Mouse (Mus musculus): ENCODE measurements around the gene Serpinb1c. TPM values are rescaled to one million over a fixed set of nuclear protein-coding genes. Genes with fewer than 3 reads are reported as not detected.
"Not testable (repeated sequence)": the region's sequence is repeated elsewhere in the genome, so short reads cannot be mapped to it uniquely, and the experiment has no call there.

Serpinb1c gene
- polyA plus RNA-seq, 1 experiment from 2014 or later, result not detected

DNA sequence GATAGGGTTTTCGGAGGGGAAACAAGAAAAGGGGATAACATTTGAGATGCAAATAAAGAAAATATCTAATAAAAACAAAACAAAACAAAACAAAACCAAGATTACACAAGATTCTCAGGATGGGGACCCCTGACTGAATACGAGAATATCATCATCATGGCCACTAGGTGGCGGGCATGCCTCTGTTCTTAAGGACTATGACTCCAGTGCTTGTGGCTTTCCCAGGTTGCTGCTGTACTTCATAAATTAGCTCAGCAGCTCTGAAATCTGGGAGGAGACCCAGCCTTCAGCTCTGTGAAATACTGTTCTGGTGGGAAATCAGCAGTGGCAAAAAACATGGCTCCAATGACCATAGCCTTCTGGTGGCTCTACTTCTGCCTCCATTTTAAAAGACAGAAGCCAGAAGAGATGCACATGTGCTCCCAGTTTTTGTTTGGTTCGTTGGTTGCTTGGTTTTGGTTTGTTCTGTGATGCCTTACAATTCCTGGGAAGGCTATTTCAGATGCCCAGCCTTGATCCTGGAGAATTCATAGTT lies 4.5 kb upstream of the Serpinb1c start:
- H3K9me3 ChIP-seq (replicated peaks), result no peaks in the 10 kb centered on the region
- no peaks in the 10 kb centered on the region for H3K36me3 ChIP-seq
- peak; percentile 57 for DNase-seq (ENCODE audit: low spot score)
- no peaks in the 10 kb centered on the region for H3K27me3 ChIP-seq (ENCODE audit: low read depth, poor library complexity, severe bottlenecking)
- H3K4me3 ChIP-seq, result no peak overlapping the region
- 20% methylated on average over 4 of the region's 4 CpGs for WGBS
- H3K27ac ChIP-seq (replicated peaks), result no peak overlapping the region
- H3K4me1 ChIP-seq, result no peaks in the 10 kb centered on the region

- H3K4me3 ChIP-seq, result no peak overlapping the region
- H3K27ac ChIP-seq (replicated peaks), result no peak overlapping the region
- 21% methylated on average over 2 of the region's 2 CpGs for WGBS
- H3K27me3 ChIP-seq (ENCODE audit: low read depth, poor library complexity, severe bottlenecking), result no peaks in the 10 kb centered on the region
- H3K9me3 ChIP-seq (replicated peaks), result no peaks in the 10 kb centered on the region
- no peaks in the 10 kb centered on the region for H3K36me3 ChIP-seq
- DNase-seq (ENCODE audit: low spot score), result no peak
- no peaks in the 10 kb centered on the region for H3K4me1 ChIP-seq
These were observed 2.6 kb upstream of the Serpinb1c start for GRCm38 (mm10) chr13:32900639-32901038.

- WGBS, result 81% methylated on average over 2 of the region's 2 CpGs
- H3K4me3 ChIP-seq, result not testable (repeated sequence)
These were observed 1.1 kb upstream of the Serpinb1c start for GRCm38 (mm10) chr13:32899114-32899513.

GRCm38 (mm10) chr13:32896931-32897330 lies 1.1 kb downstream of the Serpinb1c start:
- Histone ChIP-seq H3K36me3 (no peaks in the 10 kb centered on the region), H3K9me3 (replicated peaks) (no peaks in the 10 kb centered on the region), H3K4me3 (no peak overlapping the region), H3K4me1 (no peaks in the 10 kb centered on the region), H3K27me3 (ENCODE audit: low read depth, poor library complexity, severe bottlenecking) (no peaks in the 10 kb centered on the region), H3K27ac (replicated peaks) (no peak overlapping the region)
- WGBS, result 79% methylated on average over 4 of the region's 4 CpGs
- DNase-seq (ENCODE audit: low spot score), result no peak

More at GRCm38 (mm10) chr13:32899114-32899513, 1.1 kb upstream of the Serpinb1c start:
- not testable (repeated sequence) for H3K27me3 ChIP-seq (ENCODE audit: low read depth, poor library complexity, severe bottlenecking); H3K4me1 ChIP-seq; H3K27ac ChIP-seq (replicated peaks); H3K36me3 ChIP-seq; DNase-seq (ENCODE audit: low spot score); H3K9me3 ChIP-seq (replicated peaks)

GRCm38 (mm10) chr13:32884755-32885154 lies 13.3 kb downstream of the Serpinb1c start:
- Histone ChIP-seq H3K27me3 (ENCODE audit: low read depth, poor library complexity, severe bottlenecking) (no peaks in the 10 kb centered on the region), H3K9me3 (replicated peaks) (no peaks in the 10 kb centered on the region), H3K27ac (replicated peaks) (no peak overlapping the region), H3K4me1 (no peaks in the 10 kb centered on the region), H3K36me3 (no peaks in the 10 kb centered on the region), H3K4me3 (no peak overlapping the region)
- no peak for DNase-seq (ENCODE audit: low spot score)

DNA sequence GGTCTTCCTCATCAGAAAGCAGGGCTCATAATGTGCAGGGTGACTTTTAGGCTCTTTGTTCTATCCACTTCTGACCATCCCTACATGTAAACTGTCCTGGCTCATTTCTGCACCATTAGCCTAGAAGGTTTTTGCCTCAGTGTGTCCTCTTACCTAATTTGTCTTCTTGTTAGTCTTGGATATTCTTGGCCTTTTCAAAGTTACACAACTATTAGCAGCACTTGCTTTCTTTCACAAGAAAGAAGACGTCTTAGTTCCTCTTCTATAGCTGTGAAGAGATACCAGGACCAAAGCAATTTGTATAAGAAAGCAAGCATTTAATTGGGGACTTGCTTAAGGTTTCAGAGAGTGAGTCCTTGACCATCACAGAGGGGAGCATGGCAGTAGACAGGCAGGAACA lies 24.1 kb downstream of the Serpinb1c start:
- Histone ChIP-seq H3K4me1 (no peaks in the 10 kb centered on the region), H3K9me3 (replicated peaks) (peaks cover 9% of the 10 kb centered on the region; the same call in 1 of the 2 replicates), H3K27ac (replicated peaks) (no peak overlapping the region), H3K36me3 (no peaks in the 10 kb centered on the region), H3K4me3 (no peak overlapping the region), H3K27me3 (ENCODE audit: low read depth, poor library complexity, severe bottlenecking) (peaks cover 14% of the 10 kb centered on the region)
- DNase-seq (ENCODE audit: low spot score), result no peak
- 73% methylated on average over 1 of the region's 1 CpGs for WGBS

- Histone ChIP-seq H3K27ac (replicated peaks) (no peak overlapping the region), H3K9me3 (replicated peaks) (no peaks in the 10 kb centered on the region; the same call in 1 of the 2 replicates), H3K27me3 (ENCODE audit: low read depth, poor library complexity, severe bottlenecking) (peaks cover 41% of the 10 kb centered on the region), H3K4me3 (no peak overlapping the region), H3K4me1 (peaks cover 8% of the 10 kb centered on the region), H3K36me3 (no peaks in the 10 kb centered on the region)
- WGBS, result 75% methylated on average over 5 of the region's 5 CpGs
- DNase-seq (ENCODE audit: low spot score), result no peak
These were observed 29.2 kb downstream of the Serpinb1c start for GRCm38 (mm10) chr13:32868843-32869242.

DNA sequence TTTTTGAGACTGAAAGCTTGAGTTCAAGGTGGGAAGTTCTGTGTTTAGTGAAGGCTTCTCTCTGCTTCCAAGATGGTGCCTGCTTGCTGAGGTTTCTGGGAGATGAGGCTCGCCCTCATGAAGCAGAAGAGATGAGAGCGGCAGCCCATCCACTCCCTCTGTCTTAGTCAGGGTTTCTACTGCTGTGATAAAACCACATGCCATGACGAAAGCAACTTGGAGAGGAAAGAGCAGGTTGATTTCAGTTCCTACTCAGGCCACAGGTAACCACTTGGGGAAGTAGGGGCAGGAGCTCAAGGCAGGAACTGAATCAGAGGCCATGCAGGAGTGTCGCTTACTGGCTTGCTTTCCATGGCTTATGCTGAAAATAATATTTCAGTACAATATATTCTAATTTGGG lies 29.8 kb downstream of the Serpinb1c start:
- not testable (repeated sequence) for H3K27ac ChIP-seq (replicated peaks); H3K36me3 ChIP-seq; DNase-seq (ENCODE audit: low spot score); H3K4me3 ChIP-seq; H3K9me3 ChIP-seq (replicated peaks); H3K4me1 ChIP-seq
- H3K27me3 ChIP-seq (ENCODE audit: low read depth, poor library complexity, severe bottlenecking), result peaks cover 47% of the 10 kb centered on the region
- 86% methylated on average over 4 of the region's 4 CpGs for WGBS

DNA sequence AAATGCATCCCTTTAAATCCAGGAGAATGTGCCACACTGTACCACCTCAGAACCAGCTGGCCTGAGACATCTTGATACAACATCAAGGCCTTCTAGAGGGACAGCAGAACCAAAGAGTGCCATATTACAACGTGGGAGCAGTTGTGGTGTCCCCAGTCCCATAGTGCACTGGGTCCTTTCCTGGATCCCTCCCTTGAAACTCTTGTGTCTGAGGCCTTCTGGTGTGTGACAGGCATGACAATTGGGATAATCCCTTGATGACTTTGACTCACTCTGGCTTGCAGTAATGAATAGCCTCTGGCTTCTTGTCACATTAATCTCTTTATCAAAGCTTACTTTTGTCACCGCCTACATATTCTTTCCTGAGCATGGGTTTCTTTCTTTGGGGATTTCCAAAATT lies 31.0 kb downstream of the Serpinb1c start:
- H3K4me1 ChIP-seq, result peaks cover 8% of the 10 kb centered on the region
- no peaks in the 10 kb centered on the region for H3K36me3 ChIP-seq
- peak; percentile 33 for DNase-seq (ENCODE audit: low spot score)
- peaks cover 59% of the 10 kb centered on the region for H3K27me3 ChIP-seq (ENCODE audit: low read depth, poor library complexity, severe bottlenecking)
- no peaks in the 10 kb centered on the region; the same call in 1 of the 2 replicates for H3K9me3 ChIP-seq (replicated peaks)
- no peak overlapping the region for H3K4me3 ChIP-seq
- WGBS, result 35% methylated on average over 2 of the region's 2 CpGs
- peak overlapping the region; percentile 59 for H3K27ac ChIP-seq (replicated peaks)

DNA sequence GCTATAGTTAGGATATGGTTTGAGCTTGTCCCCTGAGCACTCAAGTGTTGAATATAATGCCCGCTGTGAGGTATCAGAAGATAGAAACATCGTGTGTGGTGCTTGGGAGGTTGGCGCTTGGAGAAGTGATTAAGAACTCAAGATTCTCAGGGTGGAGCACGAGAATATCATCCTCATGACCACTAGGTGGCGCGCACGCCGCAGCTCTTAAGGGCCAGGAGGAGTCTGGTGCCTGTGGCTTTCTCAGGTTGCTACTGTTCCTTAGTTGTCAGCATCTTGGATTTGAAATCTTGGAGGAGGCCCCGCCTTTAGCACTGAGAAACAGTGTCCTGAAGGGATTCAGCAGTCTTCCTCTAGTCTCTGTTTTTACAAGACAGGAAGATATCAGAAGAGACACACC lies 31.5 kb downstream of the Serpinb1c start:
- peak; percentile 72 for DNase-seq (ENCODE audit: low spot score)
- 9% methylated on average over 9 of the region's 9 CpGs for WGBS
- H3K27ac ChIP-seq (replicated peaks), result peak overlapping the region; percentile 59
- H3K9me3 ChIP-seq (replicated peaks), result no peaks in the 10 kb centered on the region; the same call in 1 of the 2 replicates
- H3K4me3 ChIP-seq, result no peak overlapping the region
- no peaks in the 10 kb centered on the region for H3K36me3 ChIP-seq
- H3K27me3 ChIP-seq (ENCODE audit: low read depth, poor library complexity, severe bottlenecking), result peaks cover 61% of the 10 kb centered on the region
- H3K4me1 ChIP-seq, result peaks cover 8% of the 10 kb centered on the region

- H3K4me3 ChIP-seq, result no peak overlapping the region
- H3K4me1 ChIP-seq, result peaks cover 8% of the 10 kb centered on the region
- H3K27ac ChIP-seq (replicated peaks), result no peak overlapping the region
- WGBS, result 75% methylated on average over 2 of the region's 2 CpGs
- DNase-seq (ENCODE audit: low spot score), result no peak
- H3K9me3 ChIP-seq (replicated peaks), result no peaks in the 10 kb centered on the region; the same call in 1 of the 2 replicates
- H3K27me3 ChIP-seq (ENCODE audit: low read depth, poor library complexity, severe bottlenecking), result peaks cover 65% of the 10 kb centered on the region
- no peaks in the 10 kb centered on the region for H3K36me3 ChIP-seq
These were observed 32.4 kb downstream of the Serpinb1c start for GRCm38 (mm10) chr13:32865591-32865990.

DNA sequence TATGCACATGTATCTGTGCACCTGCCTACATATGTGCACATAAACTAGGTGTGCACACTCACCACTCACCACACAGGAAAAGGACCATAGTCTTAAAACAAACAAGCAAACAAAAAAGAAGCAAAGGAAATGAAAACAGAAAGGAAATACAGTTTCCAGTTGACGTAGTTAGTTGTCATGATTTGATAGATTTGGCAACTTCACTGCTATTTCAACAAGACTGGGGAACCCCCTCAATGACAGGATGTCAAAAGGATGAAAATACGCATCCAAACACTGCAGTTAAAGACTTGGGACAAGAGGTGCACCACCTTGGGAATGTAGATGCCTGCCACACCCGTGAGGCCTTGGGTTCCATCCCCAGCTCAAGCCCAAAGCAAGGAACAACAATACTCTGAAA lies 33.5 kb downstream of the Serpinb1c start:
- not testable (repeated sequence) for H3K27ac ChIP-seq (replicated peaks); H3K4me3 ChIP-seq; H3K36me3 ChIP-seq; H3K4me1 ChIP-seq; H3K9me3 ChIP-seq (replicated peaks); DNase-seq (ENCODE audit: low spot score)
- peaks cover 67% of the 10 kb centered on the region for H3K27me3 ChIP-seq (ENCODE audit: low read depth, poor library complexity, severe bottlenecking)
- 91% methylated on average over 3 of the region's 3 CpGs for WGBS

GRCm38 (mm10) chr13:32863456-32863855 lies 34.6 kb downstream of the Serpinb1c start:
- H3K36me3 ChIP-seq, result no peaks in the 10 kb centered on the region
- H3K4me1 ChIP-seq, result peaks cover 8% of the 10 kb centered on the region
- no peak overlapping the region for H3K27ac ChIP-seq (replicated peaks)
- H3K9me3 ChIP-seq (replicated peaks), result no peaks in the 10 kb centered on the region
- peaks cover 59% of the 10 kb centered on the region for H3K27me3 ChIP-seq (ENCODE audit: low read depth, poor library complexity, severe bottlenecking)
- DNase-seq (ENCODE audit: low spot score), result no peak
- no peak overlapping the region for H3K4me3 ChIP-seq

- no peak overlapping the region for H3K27ac ChIP-seq (replicated peaks)
- H3K27me3 ChIP-seq (ENCODE audit: low read depth, poor library complexity, severe bottlenecking), result peaks cover 74% of the 10 kb centered on the region
- H3K4me1 ChIP-seq, result no peaks in the 10 kb centered on the region
- no peaks in the 10 kb centered on the region for H3K36me3 ChIP-seq
- DNase-seq (ENCODE audit: low spot score), result no peak
- 81% methylated on average over 3 of the region's 3 CpGs for WGBS
- no peaks in the 10 kb centered on the region for H3K9me3 ChIP-seq (replicated peaks)
- no peak overlapping the region for H3K4me3 ChIP-seq
These were observed 37.2 kb downstream of the Serpinb1c start for GRCm38 (mm10) chr13:32860821-32861220.
